Mouse (Mus musculus) heart, postnatal 0 days (tissue): Measurements from ENCODE around the gene Gm44965.

ENCODE experiments used
- CTCF ChIP-seq: IDR thresholded peaks from 2 replicates; pipeline ENCODE4 v1.5.1; 2016; ENCODE audit warnings: antibody characterized with exemption, control low read depth, low read depth
- EP300 ChIP-seq: IDR thresholded peaks from 2 replicates; pipeline ENCODE4 v1.6.1; 2016; ENCODE audit warnings: antibody characterized with exemption, low read depth

- no peak for TF ChIP-seq EP300
- no peak for TF ChIP-seq CTCF
These were observed 1.5 kb downstream of the Gm44965 start for GRCm38 (mm10) chr6:48595278-48595677.
